Mouse (Mus musculus) bone marrow macrophage, adult 2 months (primary cell): ENCODE measurements at regions not wholly inside any gene's neighbourhood (a gene's known extent, or its start where the extent isn't known, plus 50 kb on each side); places are given as distances from the start of the nearest gene placed in this dataset.

Source experiments
- CTCF ChIP-seq: IDR thresholded peaks from 2 replicates; pipeline ENCODE4 v1.5.1; 2012; ENCODE audit warnings: low read depth, mild to moderate bottlenecking, low read length, moderate library complexity
- POLR2A ChIP-seq: IDR thresholded peaks from 2 replicates; pipeline ENCODE4 v1.6.1; 2012; ENCODE audit warnings: mild to moderate bottlenecking, low read depth, low read length, borderline replicate concordance

DNA sequence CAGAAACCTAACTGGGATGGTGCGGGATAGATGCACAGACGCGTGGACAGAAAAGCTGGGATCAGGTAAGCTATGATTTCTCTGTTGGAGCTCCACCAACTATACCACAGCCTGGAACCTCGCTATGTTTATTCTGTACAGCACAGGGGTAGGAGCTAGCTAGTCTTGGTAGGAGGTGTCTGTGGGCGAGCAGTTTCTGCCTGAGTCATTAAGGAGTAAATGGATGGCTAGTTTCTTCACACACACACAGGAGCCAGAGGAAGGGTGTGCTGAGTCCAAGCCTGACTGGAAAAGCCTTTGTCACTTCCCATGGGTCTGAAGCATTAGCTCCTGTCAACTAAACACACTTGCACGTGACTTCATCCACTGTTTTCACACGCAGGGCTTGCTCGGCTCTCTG is 53.1 kb upstream of the Ubl3 start:
- TF ChIP-seq CTCF (no peak), POLR2A (no peak)
